Mouse (Mus musculus) kidney, embryonic 16.5 days (tissue): ENCODE results near the gene Arl4c. TPM values are rescaled to one million over a fixed set of nuclear protein-coding genes. Genes with fewer than 3 reads are reported as not detected.

Experiments used
- ATAC-seq: fragments of 200-750 bp; cut with Nextera tagmentation; 2 replicates; pipeline ENCODE4 v1.8.0; 2017; ENCODE audit warnings: moderate TSS enrichment; ENCODE audit not compliant: low FRiP score, low TSS enrichment
- H3K27ac ChIP-seq: fragments of 300-500 bp; sonication (generic); 2 replicates; pipeline ENCODE4 v1.5.1; 2014; ENCODE audit warnings: low read length
- H3K27me3 ChIP-seq: fragments of 300-500 bp; sonication (generic); 2 replicates; pipeline ENCODE4 v1.6.1; 2014; ENCODE audit warnings: low read length, control low read depth, mixed read lengths; ENCODE audit not compliant: insufficient read depth
- H3K36me3 ChIP-seq: fragments of 300-500 bp; sonication (generic); 2 replicates; pipeline ENCODE4 v1.6.1; 2014; ENCODE audit warnings: low read length, control low read depth, mixed read lengths; ENCODE audit not compliant: insufficient read depth
- H3K4me1 ChIP-seq: fragments of 300-500 bp; sonication (generic); 2 replicates; pipeline ENCODE4 v1.6.1; 2014; ENCODE audit warnings: low read length, control low read depth, mixed read lengths; ENCODE audit not compliant: insufficient read depth
- H3K4me2 ChIP-seq: fragments of 300-500 bp; sonication (generic); replicated peaks from 2 replicates; pipeline ENCODE4 v1.6.1; 2014; ENCODE audit warnings: low read depth, low read length
- H3K4me3 ChIP-seq: fragments of 300-500 bp; sonication (generic); 2 replicates; pipeline ENCODE4 v1.5.1; 2014; ENCODE audit warnings: mild to moderate bottlenecking, low read length
- H3K9ac ChIP-seq: fragments of 300-500 bp; sonication (generic); replicated peaks from 2 replicates; pipeline ENCODE4 v1.6.1; 2014; ENCODE audit warnings: low read length
- H3K9me3 ChIP-seq: fragments of 300-500 bp; sonication (generic); 2 replicates; pipeline ENCODE4 v1.6.1; 2016; ENCODE audit warnings: low read length, control low read depth
- WGBS: fragments of 180-500 bp; shearing (Covaris S2); extraction: QIAGEN DNeasy Blood & Tissue Kit; methylation state at CpG from one replicate; pipeline ENCODE4 v1.1.7; 2014; 5-methylcytosine and 5-hydroxymethylcytosine counted together
- polyA plus RNA-seq: library from polyadenylated mRNA; unstranded; fragments of >200 nt; fragmentation: Nextera tagmentation; extraction: Ambion mirVana; gene quantifications from 2 replicates; pipeline ENCODE4 v1.2.1, GENCODE M21; 2015

Gene Arl4c
- polyA plus RNA-seq, 1 experiment from 2014 or later = 24.2 TPM

GRCm38 (mm10) chr1:88705799-88706198, 3.8 kb upstream of the Arl4c start:
- no peak overlapping the region; the same call in 1 of the 2 replicates for H3K4me2 ChIP-seq
- peak overlapping the region; percentile 33; the same call in 1 of the 2 replicates for H3K9ac ChIP-seq
- no peaks in the 10 kb centered on the region for H3K36me3 ChIP-seq
- H3K4me1 ChIP-seq = peaks cover 5% of the 10 kb centered on the region; the same call in 1 of the 2 replicates
- H3K27ac ChIP-seq = no peak overlapping the region
- ATAC-seq = 0 out of 2 replicates have a peak, but pooled peaks have one; percentile 49
- WGBS = 1% methylated on average over 15 of the region's 15 CpGs
- H3K9me3 ChIP-seq = no peaks in the 10 kb centered on the region
- no peaks in the 10 kb centered on the region for H3K27me3 ChIP-seq
- no peak overlapping the region for H3K4me3 ChIP-seq

- H3K9ac ChIP-seq = no peak overlapping the region
- no peaks in the 10 kb centered on the region for H3K36me3 ChIP-seq
- ATAC-seq = no peak
- H3K4me3 ChIP-seq = no peak overlapping the region
- no peaks in the 10 kb centered on the region for H3K9me3 ChIP-seq
- no peak overlapping the region for H3K27ac ChIP-seq
- 70% methylated on average over 6 of the region's 6 CpGs for WGBS
- H3K27me3 ChIP-seq = no peaks in the 10 kb centered on the region
- H3K4me1 ChIP-seq = peaks cover 5% of the 10 kb centered on the region; the same call in 1 of the 2 replicates
- no peak overlapping the region for H3K4me2 ChIP-seq
Observed at GRCm38 (mm10) chr1:88705050-88705449, 3.0 kb upstream of the Arl4c start.

- Histone ChIP-seq H3K27me3 (no peaks in the 10 kb centered on the region), H3K9me3 (no peaks in the 10 kb centered on the region), H3K27ac (peak overlapping the region; percentile 91), H3K4me3 (peak overlapping the region; percentile 82), H3K9ac (peak overlapping the region; percentile 83), H3K4me2 (peak overlapping the region; percentile 79), H3K36me3 (peaks cover 9% of the 10 kb centered on the region; the same call in 1 of the 2 replicates), H3K4me1 (peaks cover 23% of the 10 kb centered on the region)
- WGBS = under 1% methylated on average over 67 of the region's 78 CpGs
- peak; percentile 69 for ATAC-seq
Observed at GRCm38 (mm10) chr1:88700961-88701861, 810 bp downstream of the Arl4c start.

- peaks cover 17% of the 10 kb centered on the region for H3K4me1 ChIP-seq
- no peak for ATAC-seq
- 7% methylated on average over 25 of the region's 25 CpGs for WGBS
- H3K4me2 ChIP-seq = peak overlapping the region; percentile 79
- H3K36me3 ChIP-seq = peaks cover 9% of the 10 kb centered on the region; the same call in 1 of the 2 replicates
- H3K27me3 ChIP-seq = no peaks in the 10 kb centered on the region
- no peaks in the 10 kb centered on the region for H3K9me3 ChIP-seq
- peak overlapping the region; percentile 91 for H3K27ac ChIP-seq
- H3K4me3 ChIP-seq = peak overlapping the region; percentile 82
- H3K9ac ChIP-seq = peak overlapping the region; percentile 83
Observed at GRCm38 (mm10) chr1:88699856-88700791, 1.9 kb downstream of the Arl4c start.

GRCm38 (mm10) chr1:88699401-88699800, 2.6 kb downstream of the Arl4c start:
- H3K4me1 ChIP-seq = peaks cover 17% of the 10 kb centered on the region
- H3K9me3 ChIP-seq = no peaks in the 10 kb centered on the region
- WGBS = 18% methylated on average over 5 of the region's 5 CpGs
- peak overlapping the region; percentile 82 for H3K4me3 ChIP-seq
- peak overlapping the region; percentile 79 for H3K4me2 ChIP-seq
- peaks cover 9% of the 10 kb centered on the region; the same call in 1 of the 2 replicates for H3K36me3 ChIP-seq
- ATAC-seq = no peak
- H3K27ac ChIP-seq = peak overlapping the region; percentile 91
- H3K27me3 ChIP-seq = no peaks in the 10 kb centered on the region
- H3K9ac ChIP-seq = peak overlapping the region; percentile 83

- Histone ChIP-seq H3K27ac (no peak overlapping the region; the same call in 1 of the 2 replicates), H3K4me2 (peak overlapping the region; percentile 79), H3K9ac (peak overlapping the region; percentile 59), H3K36me3 (peaks cover 9% of the 10 kb centered on the region; the same call in 1 of the 2 replicates), H3K4me1 (peaks cover 17% of the 10 kb centered on the region), H3K27me3 (no peaks in the 10 kb centered on the region), H3K9me3 (no peaks in the 10 kb centered on the region), H3K4me3 (peak overlapping the region; percentile 82)
- no peak for ATAC-seq
- 17% methylated on average over 5 of the region's 5 CpGs for WGBS
Observed at GRCm38 (mm10) chr1:88698926-88699325, 3.1 kb downstream of the Arl4c start.

GRCm38 (mm10) chr1:88698131-88698530, 3.9 kb downstream of the Arl4c start:
- Histone ChIP-seq H3K4me1 (peaks cover 17% of the 10 kb centered on the region), H3K9ac (peak overlapping the region; percentile 59)

GRCm38 (mm10) chr1:88696408-88696807, 5.6 kb downstream of the Arl4c start:
- ATAC-seq = no peak
- H3K9me3 ChIP-seq = no peaks in the 10 kb centered on the region
- WGBS = 73% methylated on average over 4 of the region's 4 CpGs
- H3K4me2 ChIP-seq = no peak overlapping the region
- H3K27me3 ChIP-seq = no peaks in the 10 kb centered on the region
- no peak overlapping the region for H3K27ac ChIP-seq
- peaks cover 17% of the 10 kb centered on the region for H3K4me1 ChIP-seq
- no peak overlapping the region for H3K9ac ChIP-seq
- H3K4me3 ChIP-seq = no peak overlapping the region
- H3K36me3 ChIP-seq = peaks cover 9% of the 10 kb centered on the region; the same call in 1 of the 2 replicates

More at GRCm38 (mm10) chr1:88698131-88698530, 3.9 kb downstream of the Arl4c start:
- no peak for ATAC-seq
- H3K27me3 ChIP-seq = no peaks in the 10 kb centered on the region
- no peaks in the 10 kb centered on the region for H3K9me3 ChIP-seq
- 72% methylated on average over 6 of the region's 6 CpGs for WGBS
- peak overlapping the region; percentile 82 for H3K4me3 ChIP-seq
- no peak overlapping the region for H3K27ac ChIP-seq
- H3K36me3 ChIP-seq = peaks cover 9% of the 10 kb centered on the region; the same call in 1 of the 2 replicates
- H3K4me2 ChIP-seq = peak overlapping the region; percentile 79

- no peak for ATAC-seq
- 82% methylated on average over 10 of the region's 10 CpGs for WGBS
- peaks cover 20% of the 10 kb centered on the region for H3K4me1 ChIP-seq
Observed at GRCm38 (mm10) chr1:88694353-88694752, 7.7 kb downstream of the Arl4c start.

More at GRCm38 (mm10) chr1:88694353-88694752, 7.7 kb downstream of the Arl4c start:
- Histone ChIP-seq H3K27me3 (no peaks in the 10 kb centered on the region), H3K9me3 (no peaks in the 10 kb centered on the region), H3K4me3 (no peak overlapping the region), H3K9ac (no peak overlapping the region), H3K27ac (no peak overlapping the region), H3K4me2 (no peak overlapping the region), H3K36me3 (peaks cover 9% of the 10 kb centered on the region; the same call in 1 of the 2 replicates)
